Mouse (Mus musculus): ENCODE measurements around the gene Syt14. TPM values are rescaled to one million over a fixed set of nuclear protein-coding genes. Genes with fewer than 3 reads are reported as not detected.

Syt14 gene
- total and polyA plus RNA-seq, 3 experiments, result 1.8 to 2.4 TPM; not detected in 1

- TF ChIP-seq CHD2 (IDR thresholded peaks at IDR 0.05; ENCODE audit: low read length), result no peak
These were observed 24.4 kb downstream of the Syt14 start (continued) for GRCm38 (mm10) chr1:193011000-193011769.

- Histone ChIP-seq H3K9me3 (replicated peaks; ENCODE audit: insufficient read depth, low read length) (no peaks in the 10 kb centered on the region), H3K27ac (ENCODE audit: control insufficient read depth, low read depth, low read length) (no peak overlapping the region), H3K36me3 (ENCODE audit: control insufficient read depth in 1 of 2, insufficient read depth in 2 of 2, low read length in 2 of 2) (peaks cover 0 to 12% of the 10 kb centered on the region in 2 experiments; a peak in 2 of 4 replicates), H3K79me2 (ENCODE audit: control insufficient read depth, insufficient read depth, low read length, poor library complexity) (no peaks in the 10 kb centered on the region), H3K4me3 (ENCODE audit: control insufficient read depth in 1 of 2, insufficient read depth in 1 of 2, low read depth in 2 of 2, low read length in 2 of 2) (no peak overlapping the region), H3K27me3 (ENCODE audit: control insufficient read depth in 1 of 2, insufficient read depth in 2 of 2, low read length in 2 of 2) (no peaks in the 10 kb centered on the region), H3K4me1 (ENCODE audit: control insufficient read depth in 1 of 2, insufficient read depth in 2 of 2, low read length in 2 of 2) (peaks cover 4 to 10% of the 10 kb centered on the region in 2 experiments; a peak in 2 of 4 replicates), H3K9ac (ENCODE audit: control insufficient read depth, low read depth, low read length, poor library complexity, severe bottlenecking) (no peak overlapping the region)
- DNase-seq (ENCODE audit: low read depth, low spot score), result no peak
- TF ChIP-seq MYB (IDR thresholded peaks at IDR 0.05; ENCODE audit: low read depth, low read length) (no peak), CHD1 (IDR thresholded peaks at IDR 0.05; ENCODE audit: low read depth, low read length) (no peak), CHD2 (IDR thresholded peaks at IDR 0.05; ENCODE audit: low read length) (no peak), MAFK (IDR thresholded peaks at IDR 0.05; ENCODE audit: borderline replicate concordance, low read depth, low read length) (no peak), USF1 (IDR thresholded peaks at IDR 0.05; ENCODE audit: low read depth, low read length) (no peak), POLR2AphosphoS5 (IDR thresholded peaks at IDR 0.05; ENCODE audit: borderline replicate concordance, low read depth, low read length) (no peak), SMC3 (IDR thresholded peaks at IDR 0.05; ENCODE audit: low read depth, low read length) (no peak), CTCF (IDR thresholded peaks at IDR 0.05 in 2 of 3, conservative IDR thresholded peaks at IDR 0.05 in 1 of 3; ENCODE audit: control insufficient read depth in 1 of 3, insufficient read depth in 1 of 3, low read depth in 2 of 3, low read length in 3 of 3, poor library complexity in 1 of 3, severe bottlenecking in 1 of 3) (no peak), E2F4 (IDR thresholded peaks at IDR 0.05; ENCODE audit: borderline replicate concordance, low read depth, low read length) (no peak), POLR2AphosphoS2 (IDR thresholded peaks at IDR 0.05; ENCODE audit: low read length) (no peak), EP300 (IDR thresholded peaks at IDR 0.05; ENCODE audit: low read depth in 1 of 2, low read length in 2 of 2) (no peak), ZMIZ1 (IDR thresholded peaks at IDR 0.05; ENCODE audit: low read depth, low read length) (no peak), KAT2A (conservative IDR thresholded peaks at IDR 0.05; ENCODE audit: low read depth, low read length) (no peak), MEF2A (IDR thresholded peaks at IDR 0.05; ENCODE audit: extremely low read depth, insufficient replicate concordance, low read depth, low read length, poor library complexity, severe bottlenecking) (no peak), USF2 (IDR thresholded peaks at IDR 0.05; ENCODE audit: borderline replicate concordance in 1 of 2, insufficient read depth in 1 of 2, low read depth in 1 of 2, low read length in 2 of 2) (no peak)
These were observed 31.0 kb downstream of the Syt14 start for GRCm38 (mm10) chr1:193004581-193004980.

- Histone ChIP-seq H3K9ac (ENCODE audit: control insufficient read depth, low read depth, low read length, poor library complexity, severe bottlenecking) (no peak overlapping the region), H3K79me2 (ENCODE audit: control insufficient read depth, insufficient read depth, low read length, poor library complexity) (no peaks in the 10 kb centered on the region), H3K9me3 (replicated peaks; ENCODE audit: insufficient read depth, low read length) (no peaks in the 10 kb centered on the region), H3K4me1 (ENCODE audit: control insufficient read depth in 1 of 2, insufficient read depth in 2 of 2, low read length in 2 of 2) (peaks cover 4 to 10% of the 10 kb centered on the region in 2 experiments; a peak in 2 of 4 replicates), H3K36me3 (ENCODE audit: control insufficient read depth in 1 of 2, insufficient read depth in 2 of 2, low read length in 2 of 2) (peaks cover 0 to 12% of the 10 kb centered on the region in 2 experiments; a peak in 2 of 4 replicates), H3K4me3 (ENCODE audit: control insufficient read depth in 1 of 2, insufficient read depth in 1 of 2, low read depth in 2 of 2, low read length in 2 of 2) (no peak overlapping the region), H3K27ac (ENCODE audit: control insufficient read depth, low read depth, low read length) (no peak overlapping the region), H3K27me3 (ENCODE audit: control insufficient read depth in 1 of 2, insufficient read depth in 2 of 2, low read length in 2 of 2) (no peaks in the 10 kb centered on the region)
- DNase-seq (ENCODE audit: low read depth, low spot score), result no peak
- TF ChIP-seq SMC3 (IDR thresholded peaks at IDR 0.05; ENCODE audit: low read depth, low read length), result no peak
- no peak for TF ChIP-seq TAL1 (IDR thresholded peaks at IDR 0.05; ENCODE audit: low read length)
- no peak for TF ChIP-seq MAFK (IDR thresholded peaks at IDR 0.05; ENCODE audit: borderline replicate concordance, low read depth, low read length)
- no peak for TF ChIP-seq MEF2A (IDR thresholded peaks at IDR 0.05; ENCODE audit: extremely low read depth, insufficient replicate concordance, low read depth, low read length, poor library complexity, severe bottlenecking)
- TF ChIP-seq BHLHE40 (IDR thresholded peaks at IDR 0.05; ENCODE audit: borderline replicate concordance, low read depth, low read length), result no peak
- no peak for TF ChIP-seq POLR2A (IDR thresholded peaks at IDR 0.05; ENCODE audit: control insufficient read depth in 1 of 2, insufficient read depth in 1 of 2, low read depth in 1 of 2, low read length in 2 of 2, poor library complexity in 1 of 2)
- TF ChIP-seq POLR2AphosphoS5 (IDR thresholded peaks at IDR 0.05; ENCODE audit: borderline replicate concordance, low read depth, low read length), result no peak
- no peak for TF ChIP-seq CHD1 (IDR thresholded peaks at IDR 0.05; ENCODE audit: low read depth, low read length)
- TF ChIP-seq ELF1 (IDR thresholded peaks at IDR 0.05; ENCODE audit: low read depth, low read length), result no peak
- TF ChIP-seq NELFE (IDR thresholded peaks at IDR 0.05; ENCODE audit: low read depth, low read length), result no peak
These were observed 31.6 kb downstream of the Syt14 start for GRCm38 (mm10) chr1:193003953-193004352.
